Mouse (Mus musculus) olfactory bulb, adult 2 months (tissue): ENCODE measurements around the gene Samd4.

Source experiments
- CTCF ChIP-seq: fragments of 200-500 bp; IDR thresholded peaks from 2 replicates; pipeline ENCODE4 v1.5.1; 2012; ENCODE audit warnings: low read depth, mild to moderate bottlenecking, low read length, moderate library complexity; ENCODE audit not compliant: insufficient read depth
- POLR2A ChIP-seq: fragments of 200-500 bp; IDR thresholded peaks from 2 replicates; pipeline ENCODE4 v1.6.1; 2012; ENCODE audit warnings: mild to moderate bottlenecking, low read depth, low read length, moderate library complexity; ENCODE audit not compliant: insufficient read depth

DNA sequence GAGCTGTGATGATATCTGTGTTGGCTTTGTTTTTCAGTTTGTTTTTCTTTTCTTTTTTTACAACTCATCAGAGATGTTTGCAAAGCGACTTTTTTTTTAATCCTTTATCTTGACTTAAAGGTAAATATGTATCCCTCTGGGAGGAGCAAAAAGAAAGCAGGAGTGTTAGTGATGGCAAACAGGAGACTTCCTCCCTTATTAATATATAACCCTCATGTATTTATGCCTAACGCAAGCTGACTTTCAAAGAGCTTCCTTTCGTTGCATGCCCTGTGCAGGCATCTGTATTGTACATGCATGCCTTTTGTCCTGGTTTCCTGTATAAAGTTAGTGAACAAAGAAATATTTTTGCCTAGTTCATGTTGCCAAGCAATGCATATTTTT is 222.5 kb downstream of the Samd4 start:
- TF ChIP-seq POLR2A (no peak), CTCF (no peak)
